Mouse (Mus musculus) spleen, adult 2 months (tissue): ENCODE results near the gene Kif1c.

Experiments
- CTCF ChIP-seq: fragments of 200-500 bp; IDR thresholded peaks from 2 replicates; pipeline ENCODE4 v1.5.1; 2011; ENCODE audit warnings: mild to moderate bottlenecking, inconsistent platforms; ENCODE audit not compliant: insufficient read depth, insufficient read length, insufficient replicate concordance; ENCODE audit errors: extremely low read depth
- POLR2A ChIP-seq: fragments of 200-500 bp; IDR thresholded peaks from 2 replicates; pipeline ENCODE4 v1.6.1; 2011; ENCODE audit warnings: low read depth, low read length, inconsistent platforms

- no peak for TF ChIP-seq POLR2A
- no peak for TF ChIP-seq CTCF
Measured at GRCm38 (mm10) chr11:70777634-70778033, 77.3 kb downstream of the Kif1c start.
